Mouse (Mus musculus) Patski (cell line): Measurements from ENCODE around the gene Rabgef1. TPM values are rescaled to one million over a fixed set of nuclear protein-coding genes. Genes with fewer than 3 reads are reported as not detected.

ENCODE experiments used
- ATAC-seq: fragments of 100-300 bp; one replicate; pipeline ENCODE4 v1.8.0; 2021
- CTCF ChIA-PET: fragments of 350-600 bp; sonication (Branson Sonifier 250); formaldehyde crosslinking; loops from one replicate; lab custom pipeline; 2022; ENCODE audit warnings: inconsistent platforms; lab: Charles Lee
- POLR2A ChIA-PET: fragments of 350-600 bp; sonication (Branson Sonifier 250); formaldehyde crosslinking; loops from one replicate; lab custom pipeline; 2022; ENCODE audit warnings: antibody characterized with exemption, inconsistent platforms; lab: Charles Lee
- DNase-seq: peaks from one replicate; pipeline ENCODE4 v3.0.0-alpha.2; 2011; ENCODE audit warnings: low read depth, low spot score
- H3K27me3 ChIP-seq: fragments of 371-371 bp; one replicate; pipeline ENCODE4 v1.5.1; 2021
- CTCF ChIP-seq: fragments of 100-300 bp; IDR thresholded peaks from one replicate; pipeline ENCODE4 v1.5.1; 2021
- in situ Hi-C: fragments of 300-500 bp; cut with MboI; formaldehyde crosslinking; loops from 3 replicates; pipeline ENCODE4 v1.11.1; 2018; ENCODE audit warnings: low pct_unique_long_range_greater_than_20kb, mixed read lengths
- polyA plus RNA-seq: library from polyadenylated mRNA; unstranded; gene quantifications from one replicate; pipeline ENCODE4 v1.2.3, GENCODE M21; 2021

The Rabgef1 gene
- polyA plus RNA-seq, 1 experiment from 2014 or later: 33.6 TPM

- DNase-seq (no peak), ATAC-seq (no peak)
- ChIA-PET POLR2A (interaction anchor here (1.5 kb wide), 1 partner anchor 9 kb away, joined by 3 read pairs; no protein-coding TSS in a partner anchor), CTCF (interaction anchor here (1.7 kb wide), 1 partner anchor 15 kb away, joined by 3 read pairs; no protein-coding TSS in a partner anchor)
- no peak for TF ChIP-seq CTCF
- in situ Hi-C loops: no loop called here
- H3K27me3 ChIP-seq: no peaks in the 10 kb centered on the region
Observed at GRCm38 (mm10) chr5:130204560-130204959, 33.0 kb downstream of the Rabgef1 start.

GRCm38 (mm10) chr5:130205441-130206023 is 33.9 kb downstream of the Rabgef1 start:
- ChIA-PET CTCF (interaction anchor here (1.9 kb wide), 1 partner anchor 12 kb away, joined by 5 read pairs; the partner anchor contains the start of gene Tmem248), POLR2A (interaction anchor here (1.5 kb wide), 1 partner anchor 8 kb away, joined by 3 read pairs; no protein-coding TSS in a partner anchor)
- ATAC-seq (no peak), DNase-seq (no peak)
- in situ Hi-C loops: no loop called here
- no peak for TF ChIP-seq CTCF
- no peaks in the 10 kb centered on the region for H3K27me3 ChIP-seq

- TF ChIP-seq CTCF: no peak
- ATAC-seq (no peak), DNase-seq (no peak)
- in situ Hi-C loops: no loop called here
- no peaks in the 10 kb centered on the region for H3K27me3 ChIP-seq
- CTCF ChIA-PET: interaction anchor here (1.3 to 1.9 kb wide), 4 partner anchors 9 to 17 kb away, joined by 3 to 6 read pairs (median 4); partner anchors contain the start of gene Tmem248
- POLR2A ChIA-PET: no interaction called here
Observed at GRCm38 (mm10) chr5:130207299-130207698, 35.7 kb downstream of the Rabgef1 start.

- ChIA-PET CTCF (interaction anchor here (1.2 to 1.3 kb wide), 2 partner anchors 26 to 35 kb away, joined by 3 read pairs; no protein-coding TSS in a partner anchor), POLR2A (interaction anchor here (1.0 to 1.1 kb wide), 4 partner anchors 8 to 18 kb away, joined by 3 to 4 read pairs (median 4); no protein-coding TSS in a partner anchor)
- in situ Hi-C loops: no loop called here
- ATAC-seq (no peak), DNase-seq (no peak)
- H3K27me3 ChIP-seq: no peaks in the 10 kb centered on the region
- no peak for TF ChIP-seq CTCF
Observed at GRCm38 (mm10) chr5:130212956-130213355, 41.4 kb downstream of the Rabgef1 start.

GRCm38 (mm10) chr5:130216781-130217180 is 45.2 kb downstream of the Rabgef1 start, which contains the start of gene Tmem248:
Gene Tmem248, plus strand, starts transcription at chr5:130217081.
- DNase-seq: no peak
- TF ChIP-seq CTCF: no peak
- CTCF ChIA-PET: interaction anchor here (1.4 to 1.8 kb wide), 2 partner anchors 10 to 43 kb away, joined by 3 to 5 read pairs; no protein-coding TSS in a partner anchor
- POLR2A ChIA-PET: no interaction called here
- no peak for ATAC-seq
- H3K27me3 ChIP-seq: no peaks in the 10 kb centered on the region
- in situ Hi-C loops: no loop called here

GRCm38 (mm10) chr5:130217406-130217805 is 45.8 kb downstream of the Rabgef1 start:
- CTCF ChIA-PET: interaction anchor here (1.4 to 1.8 kb wide), 2 partner anchors 11 to 44 kb away, joined by 3 to 5 read pairs; no protein-coding TSS in a partner anchor
- ATAC-seq: no peak
- in situ Hi-C loops: no loop called here
- POLR2A ChIA-PET: no interaction called here
- no peak for DNase-seq
- TF ChIP-seq CTCF: no peak
- no peaks in the 10 kb centered on the region for H3K27me3 ChIP-seq

- CTCF ChIA-PET: interaction anchor here (1.8 kb wide), 1 partner anchor 45 kb away, joined by 3 read pairs; no protein-coding TSS in a partner anchor
Observed at GRCm38 (mm10) chr5:130218336-130218735, 46.7 kb downstream of the Rabgef1 start.

GRCm38 (mm10) chr5:130221316-130221715 is 49.7 kb downstream of the Rabgef1 start:
- POLR2A ChIA-PET: interaction anchor here (1.0 kb wide), 1 partner anchor 8 kb away, joined by 4 read pairs; no protein-coding TSS in a partner anchor
- ATAC-seq (no peak), DNase-seq (no peak)
- H3K27me3 ChIP-seq: no peaks in the 10 kb centered on the region
- in situ Hi-C loops: no loop called here
- no peak for TF ChIP-seq CTCF
- CTCF ChIA-PET: interaction anchor here (1.5 to 3.4 kb wide), 5 partner anchors 11 to 52 kb away, joined by 4 to 14 read pairs (median 6); partner anchors contain the start of genes Sbds and Tyw1

More at GRCm38 (mm10) chr5:130218336-130218735, 46.7 kb downstream of the Rabgef1 start:
- DNase-seq: no peak
- in situ Hi-C loops: no loop called here
- H3K27me3 ChIP-seq: no peaks in the 10 kb centered on the region
- ATAC-seq: no peak
- no peak for TF ChIP-seq CTCF
- POLR2A ChIA-PET: no interaction called here

- ChIA-PET POLR2A (interaction anchor here (1.0 kb wide), 1 partner anchor 8 kb away, joined by 4 read pairs; no protein-coding TSS in a partner anchor), CTCF (interaction anchor here (0.9 to 3.4 kb wide), 6 partner anchors 12 to 52 kb away, joined by 3 to 14 read pairs (median 6); partner anchors contain the start of genes Sbds and Tyw1)
- H3K27me3 ChIP-seq: no peaks in the 10 kb centered on the region
- DNase-seq (peak; percentile 27), ATAC-seq (peak; percentile 33)
- no peak for TF ChIP-seq CTCF
- in situ Hi-C loops: no loop called here
Observed at GRCm38 (mm10) chr5:130221760-130222145, 50.2 kb downstream of the Rabgef1 start.
